Mouse (Mus musculus) heart, adult 8-10 months (tissue): Measurements from ENCODE around the gene Ctla2a. TPM values are rescaled to one million over a fixed set of nuclear protein-coding genes. Genes with fewer than 3 reads are reported as not detected.
"Not testable (repeated sequence)": the region's sequence is repeated elsewhere in the genome, so short reads cannot be mapped to it uniquely, and the experiment has no call there.

Experiments
- DNase-seq: peaks from one replicate; pipeline ENCODE4 v3.0.0; 2022; ENCODE audit warnings: low spot score
- total RNA-seq, 4 experiments: library from RNA; stranded (reverse); gene quantifications; 2 replicates each; pipeline ENCODE4 v1.2.4; 2022

Gene Ctla2a
- 10 to 100 TPM; 61.7 to 73.7 (median 68.6) TPM for total RNA-seq

DNA sequence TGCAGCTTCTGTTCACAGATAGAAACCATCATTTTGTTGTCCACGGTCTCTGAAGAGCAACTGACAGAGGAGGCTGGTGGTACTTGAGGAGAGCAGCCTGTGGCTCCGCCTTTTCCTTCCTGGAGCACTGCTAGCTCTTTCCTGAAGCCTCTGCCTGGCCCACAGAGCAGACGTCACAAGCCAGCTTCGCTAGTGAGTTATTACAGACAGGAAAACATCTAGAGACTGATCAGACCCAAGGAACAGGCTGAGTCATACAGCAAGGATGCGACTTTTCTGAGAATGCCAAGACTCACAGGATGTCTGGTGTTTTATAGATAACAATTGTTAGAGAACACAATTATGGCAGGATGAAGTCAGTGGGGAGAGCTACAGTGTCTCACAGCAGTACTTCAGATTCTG is at the start of gene Ctla2a, which contains the start of gene Gm49391:
TSS of gene Ctla2a (minus strand) at position 126 of the 402 bp plus-strand sequence.
TSS of gene Gm49391 (minus strand) at position 72 of the 402 bp plus-strand sequence.
- peak; percentile 81 for DNase-seq

DNA sequence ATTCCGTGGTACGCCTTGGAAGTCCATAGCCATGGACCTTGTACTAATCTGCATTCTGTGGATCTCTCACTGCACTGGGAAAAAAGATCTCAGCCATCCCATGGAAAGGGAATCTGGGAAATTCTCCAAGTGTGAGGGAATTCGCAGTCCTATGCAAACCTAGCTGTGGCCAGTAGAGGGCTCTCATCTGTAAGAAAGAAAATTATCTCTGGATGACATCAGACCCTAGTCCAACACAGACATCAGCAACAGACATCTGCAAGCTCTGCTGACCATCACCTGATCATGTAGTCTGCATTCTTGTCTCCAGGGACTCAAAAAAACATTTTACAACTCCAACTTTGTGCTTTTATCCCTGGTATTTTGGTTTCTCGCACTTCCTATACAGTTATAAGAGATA is 35.9 kb upstream of the Ctla2a start:
- not testable (repeated sequence) for DNase-seq

DNA sequence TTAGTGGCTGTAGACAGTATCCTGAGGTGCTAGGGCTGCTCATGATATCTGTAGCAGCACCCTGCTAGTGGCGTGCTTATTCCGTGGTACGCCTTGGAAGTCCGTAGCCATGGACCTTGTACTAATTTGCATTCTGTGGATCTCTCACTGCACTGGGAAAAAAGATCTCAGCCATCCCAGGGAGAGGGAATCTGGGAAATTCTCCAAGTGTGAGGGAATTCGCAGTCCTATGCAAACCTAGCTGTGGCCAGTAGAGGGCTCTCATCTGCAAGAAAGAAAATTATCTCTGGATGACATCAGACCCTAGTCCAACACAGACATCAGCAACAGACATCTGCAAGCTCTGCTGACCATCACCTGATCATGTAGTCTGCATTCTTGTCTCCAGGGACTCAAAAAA is 27.6 kb upstream of the Ctla2a start:
- not testable (repeated sequence) for DNase-seq

DNA sequence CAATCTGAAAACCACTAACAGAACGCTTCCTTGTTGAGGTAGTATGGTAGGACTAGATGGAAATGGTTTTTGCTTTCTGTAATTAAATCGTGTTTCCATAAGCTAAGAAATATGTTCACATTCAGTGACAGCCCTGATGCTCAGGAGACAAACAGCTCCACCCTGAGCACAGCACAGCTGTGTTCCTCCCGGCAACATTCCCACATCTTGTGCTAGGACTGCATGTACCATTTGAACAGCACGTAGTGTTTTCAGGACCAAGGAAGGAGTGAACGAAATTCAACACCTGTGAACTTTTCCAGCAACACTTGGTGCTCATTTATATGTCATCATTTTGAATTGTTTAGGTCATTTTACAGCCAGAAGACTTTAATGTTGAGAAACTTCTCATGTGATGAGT is 25.3 kb upstream of the Ctla2a start:
- peak; percentile 48 for DNase-seq

DNA sequence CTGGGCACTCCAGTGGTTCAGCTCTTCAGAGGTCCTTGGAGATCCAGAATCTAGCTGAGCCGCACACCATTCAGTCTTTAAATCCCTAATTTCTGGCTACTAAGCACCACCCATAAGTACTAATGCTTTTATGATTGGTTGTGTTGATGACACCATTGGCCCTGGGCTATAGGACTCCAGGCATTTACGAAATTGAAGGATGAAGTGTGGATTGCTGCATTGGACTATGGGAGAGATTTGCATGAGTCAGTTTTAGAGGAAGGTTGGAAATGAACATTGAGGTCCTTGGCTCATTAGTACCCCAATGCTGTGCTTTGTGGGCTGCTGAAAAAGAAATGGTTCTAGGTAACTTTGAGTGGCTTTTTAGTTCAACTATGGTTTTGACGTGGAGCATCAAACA is 5.5 kb upstream of the Ctla2a start, which contains the start of gene Tpbpa:
TSS of gene Tpbpa (minus strand) at position 101 of the 400 bp plus-strand sequence.
- not testable (repeated sequence) for DNase-seq

DNA sequence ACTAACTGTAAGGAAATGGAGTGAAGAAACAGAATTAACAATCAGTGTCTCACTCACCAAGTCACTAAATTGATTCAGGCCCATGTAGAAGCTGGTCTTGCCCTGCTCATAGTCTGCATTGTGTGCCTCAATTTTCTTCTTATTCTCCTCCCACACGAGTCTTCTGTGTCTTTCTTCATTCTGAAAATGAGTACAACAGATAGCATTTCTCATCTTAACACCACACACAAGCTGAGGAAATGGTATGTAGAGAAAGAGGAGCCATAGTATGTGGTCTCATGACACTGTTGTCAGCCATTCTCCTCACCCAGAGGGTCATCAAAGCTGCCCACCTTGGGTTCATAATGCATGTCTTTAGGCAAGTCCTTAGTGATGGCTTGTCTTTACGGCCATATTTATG is 935 bp downstream of the Ctla2a start, which contains the start of gene Gm49393:
TSS of gene Gm49393 (minus strand) at position 101 of the 400 bp plus-strand sequence.
- DNase-seq = not testable (repeated sequence)

DNA sequence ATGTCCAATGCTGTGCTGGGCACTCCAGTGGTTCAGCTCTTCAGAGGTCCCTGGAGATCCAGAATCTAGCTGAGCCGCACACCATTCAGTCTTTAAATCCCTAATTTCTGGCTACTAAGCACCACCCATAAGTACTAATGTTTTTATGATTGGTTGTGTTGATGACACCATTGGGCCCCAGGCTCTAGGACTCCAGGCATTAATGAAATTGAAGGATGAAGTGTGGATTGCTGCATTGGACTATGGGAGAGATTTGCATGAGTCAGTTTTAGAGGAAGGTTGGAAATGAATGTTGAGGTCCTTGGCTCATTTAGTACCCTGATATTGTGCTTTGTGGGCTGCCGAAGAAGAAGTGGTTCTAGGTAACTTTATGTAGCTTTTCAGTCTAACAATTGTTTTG is 31.6 kb downstream of the Ctla2a start, which contains the start of gene Tpbpb:
TSS of gene Tpbpb (minus strand) at position 101 of the 400 bp plus-strand sequence.
- DNase-seq = not testable (repeated sequence)

DNA sequence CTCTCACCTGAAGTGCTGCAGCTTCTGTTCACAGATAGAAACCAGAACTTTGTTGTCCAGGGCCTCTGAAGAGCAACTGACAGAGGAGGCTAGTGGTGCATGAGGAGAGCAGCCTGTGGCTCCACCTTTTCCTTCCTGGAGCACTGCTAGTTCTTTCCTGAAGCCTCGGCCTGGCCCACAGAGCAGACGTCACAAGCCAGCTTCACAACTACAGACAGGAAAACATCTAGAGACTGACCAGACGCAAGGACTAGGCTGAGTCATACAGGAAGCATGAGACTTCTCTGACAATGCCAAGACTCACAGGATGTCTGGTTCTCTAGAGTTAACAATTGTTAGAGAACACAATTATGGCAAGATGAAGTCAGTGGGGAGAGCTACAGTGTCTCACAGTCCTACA is 39.1 kb downstream of the Ctla2a start, which contains the start of gene Ctla2b:
TSS of gene Ctla2b (minus strand) at position 120 of the 400 bp plus-strand sequence.
- DNase-seq = peak; percentile 86

DNA sequence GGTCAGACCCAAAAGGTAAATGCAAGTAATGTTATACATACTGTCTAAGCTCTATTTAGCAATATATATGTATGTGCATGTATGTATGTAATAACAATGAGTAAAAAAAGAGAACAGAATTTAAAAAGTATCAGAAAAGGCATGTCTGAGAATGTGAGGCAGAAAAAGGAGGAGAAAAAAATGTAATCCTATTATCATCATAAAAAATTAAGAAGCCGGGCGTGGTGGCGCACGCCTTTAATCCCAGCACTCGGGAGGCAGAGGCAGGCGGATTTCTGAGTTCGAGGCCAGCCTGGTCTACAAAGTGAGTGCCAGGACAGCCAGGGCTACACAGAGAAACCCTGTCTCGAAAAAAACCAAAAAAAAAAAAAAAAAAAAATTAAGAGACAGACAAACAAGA is 39.6 kb downstream of the Ctla2a start, which contains the start of gene Gm49392:
TSS of gene Gm49392 (minus strand) at position 101 of the 400 bp plus-strand sequence.
- not testable (repeated sequence) for DNase-seq

DNA sequence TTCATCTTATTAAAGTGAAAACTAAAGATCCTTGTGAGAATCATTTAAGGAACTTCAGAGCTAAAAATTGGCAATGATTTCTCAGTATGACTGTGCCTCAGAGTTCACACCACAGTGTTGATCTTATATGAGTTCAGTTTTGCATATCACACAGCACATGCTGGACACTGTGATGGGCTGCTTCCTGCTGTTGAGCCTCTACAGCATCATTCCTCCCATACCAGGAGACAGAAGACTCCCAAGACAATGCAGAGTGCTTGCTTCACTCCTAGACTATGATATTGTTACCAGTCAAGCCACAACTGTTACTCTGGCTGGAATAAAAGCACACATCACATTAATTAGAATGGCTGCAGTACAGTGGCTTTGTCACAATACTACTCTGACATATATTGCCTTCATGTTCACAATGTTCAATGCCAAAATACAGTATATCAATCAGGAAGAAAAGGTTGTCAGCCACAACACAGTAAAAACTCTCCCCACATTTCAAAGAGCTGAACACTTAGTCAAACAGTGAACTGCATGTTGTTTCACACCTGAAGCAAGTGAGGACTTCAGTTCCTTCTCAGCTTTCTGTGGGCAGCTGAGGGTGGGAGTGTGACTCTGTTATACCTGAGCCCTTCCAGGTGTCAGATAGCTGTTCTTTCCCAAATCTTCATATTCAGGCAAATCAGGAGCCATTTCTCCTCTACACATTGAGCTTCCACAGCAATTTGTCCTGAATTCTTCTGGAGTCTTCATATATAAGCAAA is 40.8 kb downstream of the Ctla2a start:
- DNase-seq = no peak

DNA sequence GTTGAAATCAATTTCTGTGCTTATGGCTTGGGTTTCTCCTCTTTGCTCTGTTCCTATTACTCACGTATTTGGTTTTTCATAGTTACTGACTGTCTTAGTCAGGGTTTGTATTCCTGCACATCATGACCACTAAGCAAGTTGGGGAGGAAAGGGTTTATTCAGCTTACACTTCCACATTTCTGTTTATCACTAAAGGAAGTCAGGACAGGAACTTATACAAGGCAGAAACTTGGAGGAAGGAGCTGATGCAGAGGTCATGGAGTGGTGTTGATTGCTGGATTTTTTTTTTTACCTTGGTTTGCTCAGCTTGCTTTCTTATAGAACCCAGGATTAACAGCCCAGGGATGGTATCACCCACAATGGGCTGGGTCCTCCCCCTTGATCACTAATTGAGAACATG is 44.1 kb downstream of the Ctla2a start:
- DNase-seq = no peak

Other genes with a start within 250 kb of the Ctla2a start
- gene BC051665, start 150.3 kb downstream of the Ctla2a start, total RNA-seq = not detected
- gene Ctsll3, start 133.8 kb downstream of the Ctla2a start, total RNA-seq = not detected
- under 1 TPM in 2 of 4 experiments, not detected in 2; 0.31 to 0.92 TPM for gene 4930486L24Rik, start 72.2 kb downstream of the Ctla2a start, total RNA-seq
- gene Gm49392, start 39.7 kb downstream of the Ctla2a start, total RNA-seq = 1 to 10 TPM in 3 of 4 experiments, under 1 TPM in 1; 0.69 to 2.7 (median 1.4) TPM
- 10 to 100 TPM in 1 of 4 experiments, 1 to 10 TPM in 3; 4.5 to 11.0 (median 6.1) TPM for gene Ctla2b, start 39.2 kb downstream of the Ctla2a start, total RNA-seq
- gene Tpbpb, start 31.7 kb downstream of the Ctla2a start, total RNA-seq = not detected
- gene Gm49393, start 1.0 kb downstream of the Ctla2a start, total RNA-seq = not detected
- gene Gm49391, start 54 bp downstream of the Ctla2a start, total RNA-seq = 1 to 10 TPM; 1.5 to 5.0 (median 3.1) TPM
- not detected for gene Tpbpa, start 5.4 kb upstream of the Ctla2a start, total RNA-seq
- gene Ctsj, start 69.3 kb upstream of the Ctla2a start, total RNA-seq = not detected
- gene Ctsq, start 104.0 kb upstream of the Ctla2a start, total RNA-seq = not detected
- gene Ctsr, start 227.6 kb upstream of the Ctla2a start, total RNA-seq = not detected